Mouse (Mus musculus) midbrain, postnatal 0 days (tissue): ENCODE data around the gene Chst8. TPM values are rescaled to one million over a fixed set of nuclear protein-coding genes. Genes with fewer than 3 reads are reported as not detected.

Experiments used
- ATAC-seq: fragments of 200-750 bp; cut with Nextera tagmentation; 2 replicates; pipeline ENCODE4 v1.8.0; 2017; ENCODE audit warnings: moderate number of reproducible peaks, mild to moderate bottlenecking, moderate TSS enrichment, moderate library complexity; ENCODE audit not compliant: low FRiP score
- DNase-seq: peaks from one replicate; pipeline ENCODE4 v3.0.0-alpha.2; 2015; ENCODE audit warnings: low spot score
- H3K27ac ChIP-seq: fragments of 300-500 bp; sonication (generic); 2 replicates; pipeline ENCODE4 v1.5.1; 2014; ENCODE audit warnings: low read depth, mild to moderate bottlenecking, low read length, mixed read lengths
- H3K27me3 ChIP-seq: fragments of 300-500 bp; sonication (generic); 2 replicates; pipeline ENCODE4 v1.6.1; 2014; ENCODE audit warnings: low read length, control low read depth, mixed read lengths; ENCODE audit not compliant: insufficient read depth
- H3K36me3 ChIP-seq: fragments of 300-500 bp; sonication (generic); 2 replicates; pipeline ENCODE4 v1.6.1; 2014; ENCODE audit warnings: low read length, control low read depth, mixed read lengths; ENCODE audit not compliant: insufficient read depth
- H3K4me1 ChIP-seq: fragments of 300-500 bp; sonication (generic); 2 replicates; pipeline ENCODE4 v1.6.1; 2014; ENCODE audit warnings: mild to moderate bottlenecking, control low read depth, antibody characterized with exemption, low read length, mixed read lengths; ENCODE audit not compliant: insufficient read depth
- H3K4me2 ChIP-seq: fragments of 300-500 bp; sonication (generic); 2 replicates; pipeline ENCODE4 v1.6.1; 2014; ENCODE audit warnings: low read depth, mild to moderate bottlenecking, low read length, mixed read lengths; ENCODE audit not compliant: poor library complexity, severe bottlenecking
- H3K4me3 ChIP-seq: fragments of 300-500 bp; sonication (generic); 2 replicates; pipeline ENCODE4 v1.5.1; 2014; ENCODE audit warnings: low read depth, mild to moderate bottlenecking, low read length, moderate library complexity
- H3K9ac ChIP-seq: fragments of 300-500 bp; sonication (generic); replicated peaks from 2 replicates; pipeline ENCODE4 v1.6.1; 2014; ENCODE audit warnings: mild to moderate bottlenecking, low read length, moderate library complexity, mixed read lengths; ENCODE audit not compliant: poor library complexity, severe bottlenecking
- H3K9me3 ChIP-seq: fragments of 300-500 bp; sonication (generic); 2 replicates; pipeline ENCODE4 v1.6.1; 2016; ENCODE audit warnings: low read length, control low read depth
- CTCF ChIP-seq: IDR thresholded peaks from 2 replicates; pipeline ENCODE4 v1.5.1; 2016; ENCODE audit warnings: antibody characterized with exemption, mild to moderate bottlenecking
- WGBS: fragments of 180-500 bp; shearing (Covaris S2); extraction: QIAGEN DNeasy Blood & Tissue Kit; methylation state at CpG from one replicate; pipeline ENCODE4 v1.1.7; 2014; 5-methylcytosine and 5-hydroxymethylcytosine counted together
- polyA plus RNA-seq: library from polyadenylated mRNA; unstranded; fragments of >200 nt; fragmentation: Nextera tagmentation; extraction: Ambion mirVana; gene quantifications from 2 replicates; pipeline ENCODE4 v1.2.1, GENCODE M21; 2015
- total RNA-seq: library from RNA; depleted of rRNA; stranded (reverse); fragments of >200 nt; gene quantifications from 2 replicates; pipeline ENCODE4 v1.2.3, GENCODE M21; 2014

The Chst8 gene
- total and polyA plus RNA-seq, 2 experiments from 2014 or later: 16.2 to 20.1 TPM

DNA sequence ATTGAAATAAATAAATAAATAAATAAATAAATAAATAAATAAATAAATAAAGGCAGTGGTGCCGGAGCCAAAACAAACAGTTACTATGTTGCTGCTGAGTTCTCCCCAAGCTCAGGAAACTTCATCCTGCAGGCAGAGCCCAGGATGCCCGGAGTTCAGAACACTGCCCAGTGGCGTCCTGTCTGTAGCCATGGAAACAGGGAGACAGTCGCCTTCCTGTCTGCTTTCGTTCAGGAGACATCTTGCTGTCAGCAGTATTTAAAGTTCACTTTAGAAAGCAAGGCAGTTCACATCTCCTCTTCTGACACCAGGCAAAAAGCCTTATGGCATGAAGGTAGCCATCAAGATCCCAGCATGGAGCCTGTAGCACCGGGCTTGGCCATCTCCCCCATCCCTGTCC, 8.0 kb upstream of the Chst8 start:
- Histone ChIP-seq H3K27me3 (no peaks in the 10 kb centered on the region), H3K27ac (no peak overlapping the region), H3K9me3 (no peaks in the 10 kb centered on the region), H3K4me2 (no peak overlapping the region), H3K9ac (no peak overlapping the region), H3K4me1 (no peaks in the 10 kb centered on the region; the same call in 1 of the 2 replicates), H3K4me3 (no peak overlapping the region), H3K36me3 (no peaks in the 10 kb centered on the region)
- ATAC-seq (no peak), DNase-seq (peak; percentile 21)
- TF ChIP-seq CTCF: no peak
- WGBS: 12% methylated on average over 6 of the region's 6 CpGs

GRCm38 (mm10) chr7:34819796-34820195, 7.3 kb upstream of the Chst8 start:
- no peak overlapping the region for H3K9ac ChIP-seq
- no peak overlapping the region for H3K4me2 ChIP-seq
- no peak for TF ChIP-seq CTCF
- DNase-seq (no peak), ATAC-seq (no peak)
- no peak overlapping the region for H3K4me3 ChIP-seq
- H3K27ac ChIP-seq: no peak overlapping the region
- WGBS: 91% methylated on average over 18 of the region's 18 CpGs
- no peaks in the 10 kb centered on the region for H3K36me3 ChIP-seq
- H3K9me3 ChIP-seq: no peaks in the 10 kb centered on the region
- H3K27me3 ChIP-seq: no peaks in the 10 kb centered on the region
- H3K4me1 ChIP-seq: no peaks in the 10 kb centered on the region; the same call in 1 of the 2 replicates

DNA sequence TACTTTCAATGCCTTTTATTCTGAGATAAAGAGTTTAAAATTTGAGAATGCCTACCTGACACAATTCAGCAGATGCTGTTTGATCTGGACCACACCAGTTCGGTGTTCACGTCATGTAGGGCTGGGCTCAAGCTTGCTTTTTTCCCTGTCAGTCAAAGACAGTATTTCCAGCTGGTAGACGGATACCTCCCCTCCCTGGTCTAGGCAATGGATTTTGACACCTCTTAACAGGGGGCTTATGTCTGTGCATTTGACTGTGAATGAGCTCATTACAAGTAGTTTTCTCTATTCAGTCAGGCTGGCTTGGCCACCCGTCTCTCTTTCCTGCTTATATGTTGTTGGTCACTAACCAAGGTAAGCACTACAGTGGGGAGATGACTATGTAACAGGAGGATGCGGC, 6.1 kb upstream of the Chst8 start:
- 53% methylated on average over 5 of the region's 5 CpGs for WGBS
- no peak for DNase-seq

DNA sequence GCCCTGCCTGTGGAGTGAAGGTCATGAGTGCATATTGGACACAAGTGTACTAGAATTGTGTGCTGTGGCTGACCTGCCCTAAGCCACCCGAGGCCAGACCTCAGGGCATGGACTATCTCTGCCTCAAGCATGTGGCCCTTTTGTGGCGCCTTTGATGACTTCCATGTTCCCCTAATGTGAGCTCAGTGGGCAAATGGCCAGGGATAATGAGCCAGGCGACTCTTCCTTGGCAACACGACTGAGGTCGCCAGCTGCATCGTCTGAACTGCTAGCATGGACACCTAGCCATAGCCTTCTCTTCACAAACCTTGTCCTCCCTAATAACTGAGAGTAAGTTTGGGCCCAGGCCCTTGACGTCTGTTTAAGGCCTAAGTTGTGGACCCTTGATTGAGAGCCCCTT, 4.5 kb upstream of the Chst8 start:
- Histone ChIP-seq H3K4me2 (no peak overlapping the region), H3K9ac (no peak overlapping the region), H3K27ac (no peak overlapping the region), H3K4me3 (no peak overlapping the region), H3K4me1 (no peaks in the 10 kb centered on the region; the same call in 1 of the 2 replicates), H3K9me3 (no peaks in the 10 kb centered on the region), H3K36me3 (no peaks in the 10 kb centered on the region), H3K27me3 (no peaks in the 10 kb centered on the region)
- WGBS: 81% methylated on average over 7 of the region's 7 CpGs
- ATAC-seq (no peak), DNase-seq (no peak)
- no peak for TF ChIP-seq CTCF

More for the DNA sequence above, 6.1 kb upstream of the Chst8 start:
- Histone ChIP-seq H3K9me3 (no peaks in the 10 kb centered on the region), H3K36me3 (no peaks in the 10 kb centered on the region), H3K27me3 (no peaks in the 10 kb centered on the region), H3K4me2 (no peak overlapping the region), H3K9ac (no peak overlapping the region), H3K27ac (no peak overlapping the region), H3K4me1 (no peaks in the 10 kb centered on the region; the same call in 1 of the 2 replicates), H3K4me3 (no peak overlapping the region)
- no peak for TF ChIP-seq CTCF
- ATAC-seq: no peak

GRCm38 (mm10) chr7:34814801-34815200, 2.3 kb upstream of the Chst8 start:
- ATAC-seq (no peak), DNase-seq (no peak)
- Histone ChIP-seq H3K27me3 (peaks cover 12% of the 10 kb centered on the region; the same call in 1 of the 2 replicates), H3K9ac (no peak overlapping the region), H3K36me3 (no peaks in the 10 kb centered on the region), H3K4me1 (0 out of 2 replicates have a peak, but pooled peaks cover 3% of the 10 kb centered on the region), H3K4me2 (no peak overlapping the region), H3K4me3 (no peak overlapping the region), H3K27ac (no peak overlapping the region), H3K9me3 (no peaks in the 10 kb centered on the region)
- WGBS: 75% methylated on average over 3 of the region's 3 CpGs
- TF ChIP-seq CTCF: no peak

GRCm38 (mm10) chr7:34811531-34812526, 682 bp downstream of the Chst8 start:
- ATAC-seq (peak; percentile 47; the same call in 1 of the 2 replicates), DNase-seq (peak; percentile 6)
- under 1% methylated on average over 66 of the region's 66 CpGs for WGBS
- H3K27ac ChIP-seq: no peak overlapping the region
- H3K36me3 ChIP-seq: no peaks in the 10 kb centered on the region
- H3K4me3 ChIP-seq: peak overlapping the region; percentile 67
- peaks cover 12% of the 10 kb centered on the region; the same call in 1 of the 2 replicates for H3K27me3 ChIP-seq
- H3K9ac ChIP-seq: peak overlapping the region; percentile 59
- 0 out of 2 replicates have a peak, but pooled peaks cover 3% of the 10 kb centered on the region for H3K4me1 ChIP-seq
- peak overlapping the region; percentile 96 for H3K4me2 ChIP-seq
- no peaks in the 10 kb centered on the region for H3K9me3 ChIP-seq
- TF ChIP-seq CTCF: no peak
